Mouse (Mus musculus) kidney, embryonic 15.5 days (tissue): ENCODE measurements around the gene Bhlhe40. TPM values are rescaled to one million over a fixed set of nuclear protein-coding genes. Genes with fewer than 3 reads are reported as not detected.

ENCODE experiments used
- ATAC-seq: fragments of 200-750 bp; cut with Nextera tagmentation; replicated peaks from 2 replicates; pipeline ENCODE4 v1.8.0; 2017; ENCODE audit warnings: moderate TSS enrichment; ENCODE audit not compliant: low FRiP score
- H3K27ac ChIP-seq: fragments of 300-500 bp; sonication (generic); 2 replicates; pipeline ENCODE4 v1.5.1; 2015; ENCODE audit warnings: mild to moderate bottlenecking, inconsistent platforms
- H3K27me3 ChIP-seq: fragments of 300-500 bp; sonication (generic); 2 replicates; pipeline ENCODE4 v1.6.1; 2015; ENCODE audit warnings: inconsistent platforms
- H3K36me3 ChIP-seq: fragments of 300-500 bp; sonication (generic); 2 replicates; pipeline ENCODE4 v1.6.1; 2015; ENCODE audit warnings: inconsistent platforms
- H3K4me1 ChIP-seq: fragments of 300-500 bp; sonication (generic); 2 replicates; pipeline ENCODE4 v1.6.1; 2015; ENCODE audit warnings: inconsistent platforms
- H3K4me2 ChIP-seq: fragments of 300-500 bp; sonication (generic); 2 replicates; pipeline ENCODE4 v1.6.1; 2015; ENCODE audit warnings: moderate library complexity, mild to moderate bottlenecking, inconsistent platforms
- H3K4me3 ChIP-seq: fragments of 300-500 bp; sonication (generic); replicated peaks from 2 replicates; pipeline ENCODE4 v1.5.1; 2015; ENCODE audit warnings: mild to moderate bottlenecking, inconsistent platforms
- H3K9ac ChIP-seq: fragments of 300-500 bp; sonication (generic); 2 replicates; pipeline ENCODE4 v1.6.1; 2015; ENCODE audit warnings: mild to moderate bottlenecking, inconsistent platforms
- H3K9me3 ChIP-seq: fragments of 300-500 bp; sonication (generic); replicated peaks from 2 replicates; pipeline ENCODE4 v1.6.1; 2016; ENCODE audit warnings: inconsistent platforms
- WGBS: fragments of 180-500 bp; shearing (Covaris S2); methylation state at CpG from one replicate; pipeline ENCODE4 v1.1.7; 2015; ENCODE audit warnings: mixed read lengths; 5-methylcytosine and 5-hydroxymethylcytosine counted together
- polyA plus RNA-seq: library from polyadenylated mRNA; unstranded; fragments of >200 nt; fragmentation: Nextera tagmentation; extraction: Ambion mirVana; gene quantifications from 2 replicates; pipeline ENCODE4 v1.2.1, GENCODE M21; 2015

Gene Bhlhe40
- polyA plus RNA-seq, 1 experiment from 2014 or later: 16.0 TPM

DNA sequence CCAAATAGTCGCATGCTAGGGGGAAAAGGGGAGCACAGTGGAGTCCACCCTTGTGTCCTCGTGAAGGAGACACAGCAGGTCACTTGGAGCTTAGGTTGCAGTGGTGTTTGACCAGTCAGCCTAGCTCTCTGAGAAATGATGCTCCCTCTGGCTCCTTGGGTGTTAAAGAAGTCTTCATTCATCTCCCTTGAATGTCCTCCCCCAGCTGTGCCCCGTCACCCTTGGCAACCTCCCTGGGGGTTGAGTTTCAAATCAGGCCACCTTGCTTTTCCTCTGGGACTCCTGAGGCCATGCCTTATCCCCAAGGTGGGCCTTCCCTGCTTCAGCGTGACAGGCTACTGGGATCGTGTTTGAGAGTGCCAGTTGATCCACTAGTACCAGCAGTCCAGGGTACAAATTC, 17.8 kb downstream of the Bhlhe40 start:
- Histone ChIP-seq H3K9me3 (no peaks in the 10 kb centered on the region), H3K4me1 (peaks cover 5% of the 10 kb centered on the region; the same call in 1 of the 2 replicates), H3K36me3 (no peaks in the 10 kb centered on the region), H3K4me2 (no peak overlapping the region), H3K9ac (no peak overlapping the region), H3K4me3 (no peak overlapping the region), H3K27me3 (no peaks in the 10 kb centered on the region), H3K27ac (no peak overlapping the region)
- 50% methylated on average over 5 of the region's 5 CpGs for WGBS
- ATAC-seq: peak; percentile 41; the same call in 1 of the 2 replicates

- no peak overlapping the region for H3K9ac ChIP-seq
- H3K4me2 ChIP-seq: no peak overlapping the region
- H3K4me3 ChIP-seq: no peak overlapping the region
- no peak overlapping the region for H3K27ac ChIP-seq
- H3K36me3 ChIP-seq: no peaks in the 10 kb centered on the region
- H3K9me3 ChIP-seq: no peaks in the 10 kb centered on the region
- WGBS: 80% methylated on average over 7 of the region's 7 CpGs
- H3K4me1 ChIP-seq: peaks cover 5% of the 10 kb centered on the region; the same call in 1 of the 2 replicates
- ATAC-seq: no peak
- H3K27me3 ChIP-seq: no peaks in the 10 kb centered on the region
These were observed 20.1 kb downstream of the Bhlhe40 start for GRCm38 (mm10) chr6:108680503-108680902.

GRCm38 (mm10) chr6:108681084-108681483, 20.7 kb downstream of the Bhlhe40 start:
- no peaks in the 10 kb centered on the region for H3K9me3 ChIP-seq
- H3K4me1 ChIP-seq: peaks cover 5% of the 10 kb centered on the region; the same call in 1 of the 2 replicates
- no peak overlapping the region for H3K4me3 ChIP-seq
- H3K4me2 ChIP-seq: no peak overlapping the region
- no peak overlapping the region for H3K9ac ChIP-seq
- H3K27ac ChIP-seq: no peak overlapping the region
- H3K27me3 ChIP-seq: no peaks in the 10 kb centered on the region
- no peaks in the 10 kb centered on the region for H3K36me3 ChIP-seq
- no peak for ATAC-seq
- 76% methylated on average over 4 of the region's 4 CpGs for WGBS

- H3K9me3 ChIP-seq: no peaks in the 10 kb centered on the region
- H3K4me3 ChIP-seq: no peak overlapping the region
- ATAC-seq: no peak
- no peak overlapping the region for H3K4me2 ChIP-seq
- WGBS: 95% methylated on average over 1 of the region's 1 CpGs
- H3K27me3 ChIP-seq: no peaks in the 10 kb centered on the region
- H3K4me1 ChIP-seq: peaks cover 5% of the 10 kb centered on the region; the same call in 1 of the 2 replicates
- no peak overlapping the region for H3K27ac ChIP-seq
- no peaks in the 10 kb centered on the region for H3K36me3 ChIP-seq
- no peak overlapping the region for H3K9ac ChIP-seq
These were observed 22.7 kb downstream of the Bhlhe40 start for GRCm38 (mm10) chr6:108683140-108683539.

- H3K4me3 ChIP-seq: no peak overlapping the region
- H3K4me1 ChIP-seq: no peaks in the 10 kb centered on the region
- no peak overlapping the region for H3K27ac ChIP-seq
- no peaks in the 10 kb centered on the region for H3K27me3 ChIP-seq
- H3K36me3 ChIP-seq: no peaks in the 10 kb centered on the region
- no peaks in the 10 kb centered on the region for H3K9me3 ChIP-seq
- WGBS: 48% methylated on average over 5 of the region's 5 CpGs
- no peak for ATAC-seq
- no peak overlapping the region for H3K4me2 ChIP-seq
- H3K9ac ChIP-seq: no peak overlapping the region
These were observed 24.0 kb downstream of the Bhlhe40 start for GRCm38 (mm10) chr6:108684430-108684829.

DNA sequence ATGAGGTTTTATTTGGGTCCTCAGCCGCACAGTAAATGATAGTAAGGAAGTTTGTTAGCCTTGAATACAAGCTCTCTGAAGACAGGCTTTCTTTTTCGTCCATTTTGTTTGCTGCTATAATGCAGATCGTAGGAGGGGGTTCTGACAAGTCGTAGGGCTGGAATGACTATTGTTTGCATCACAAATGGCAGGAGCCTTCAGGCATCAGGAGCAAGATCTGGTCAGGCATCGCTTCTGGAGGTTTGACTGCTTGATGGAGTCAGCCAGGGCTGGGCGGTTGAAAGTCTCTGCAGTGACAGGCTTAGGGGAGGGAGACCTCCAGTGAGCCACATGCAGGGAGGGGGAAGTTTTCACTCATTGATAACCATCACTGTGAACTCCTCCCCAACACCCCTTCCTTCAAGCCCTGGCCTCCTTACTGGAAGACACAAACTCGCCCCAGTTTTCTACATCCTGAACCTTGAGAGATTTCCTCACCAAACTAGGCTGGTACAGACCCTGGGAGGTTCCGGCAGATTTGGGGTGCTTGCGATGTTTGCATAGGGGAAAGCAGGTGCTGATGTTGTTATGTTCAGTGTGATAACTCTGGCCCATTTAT, 25.4 kb downstream of the Bhlhe40 start:
- Histone ChIP-seq H3K4me1 (no peaks in the 10 kb centered on the region), H3K27ac (no peak overlapping the region), H3K36me3 (no peaks in the 10 kb centered on the region), H3K9me3 (no peaks in the 10 kb centered on the region), H3K4me2 (no peak overlapping the region), H3K4me3 (no peak overlapping the region), H3K9ac (no peak overlapping the region), H3K27me3 (no peaks in the 10 kb centered on the region)
- WGBS: 60% methylated on average over 9 of the region's 9 CpGs
- no peak for ATAC-seq

GRCm38 (mm10) chr6:108686930-108687329, 26.5 kb downstream of the Bhlhe40 start:
- H3K36me3 ChIP-seq: no peaks in the 10 kb centered on the region
- H3K4me2 ChIP-seq: no peak overlapping the region
- H3K4me1 ChIP-seq: no peaks in the 10 kb centered on the region
- no peaks in the 10 kb centered on the region for H3K27me3 ChIP-seq
- no peak overlapping the region for H3K4me3 ChIP-seq
- 53% methylated on average over 3 of the region's 3 CpGs for WGBS
- H3K27ac ChIP-seq: no peak overlapping the region
- H3K9ac ChIP-seq: no peak overlapping the region
- ATAC-seq: no peak
- no peaks in the 10 kb centered on the region for H3K9me3 ChIP-seq

DNA sequence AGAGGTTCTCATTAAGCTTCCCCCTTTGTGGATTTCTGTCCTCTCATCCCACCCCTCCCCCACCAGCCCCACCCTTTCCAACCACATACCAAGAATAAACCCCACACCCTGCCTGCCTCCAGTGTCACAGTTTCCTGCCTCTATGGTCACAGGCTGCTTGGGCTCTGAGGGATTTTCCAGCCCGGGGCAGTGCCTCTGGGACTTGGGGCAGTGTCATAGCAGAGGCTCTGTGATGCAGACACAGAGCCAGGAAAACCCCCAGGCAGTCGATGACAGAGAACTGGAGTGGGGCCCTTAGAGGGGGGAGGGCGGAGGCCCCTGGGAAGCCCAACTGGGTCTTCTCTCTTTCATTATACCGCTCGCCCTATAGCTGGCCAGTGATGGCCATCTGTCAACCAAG, 27.9 kb downstream of the Bhlhe40 start:
- H3K9ac ChIP-seq: no peak overlapping the region
- no peaks in the 10 kb centered on the region for H3K27me3 ChIP-seq
- H3K4me2 ChIP-seq: no peak overlapping the region
- no peak overlapping the region for H3K27ac ChIP-seq
- H3K36me3 ChIP-seq: no peaks in the 10 kb centered on the region
- no peaks in the 10 kb centered on the region for H3K4me1 ChIP-seq
- no peaks in the 10 kb centered on the region for H3K9me3 ChIP-seq
- peak; percentile 34; the same call in 1 of the 2 replicates for ATAC-seq
- no peak overlapping the region for H3K4me3 ChIP-seq
- 66% methylated on average over 5 of the region's 5 CpGs for WGBS

DNA sequence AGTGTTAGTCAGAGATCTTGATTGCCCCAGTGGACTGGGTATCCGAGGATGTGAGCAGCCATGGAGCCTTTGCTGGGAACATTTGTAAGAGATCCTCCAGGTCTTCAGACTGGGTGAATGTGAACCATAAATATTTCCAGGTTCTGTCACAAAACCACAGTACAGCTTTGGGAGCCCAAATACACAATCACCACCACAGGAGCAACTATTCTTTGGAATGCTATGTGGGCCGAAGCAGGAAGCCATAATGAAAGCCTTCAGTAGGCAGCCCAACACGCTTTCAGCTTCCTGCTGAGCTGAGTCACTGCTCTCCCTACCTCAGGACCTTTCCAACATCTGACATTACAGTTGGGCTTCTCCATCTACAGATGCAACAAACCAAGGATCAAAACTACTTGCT, 32.6 kb downstream of the Bhlhe40 start:
- Histone ChIP-seq H3K9me3 (no peaks in the 10 kb centered on the region), H3K36me3 (no peaks in the 10 kb centered on the region), H3K4me1 (no peaks in the 10 kb centered on the region), H3K9ac (no peak overlapping the region), H3K27ac (no peak overlapping the region), H3K4me2 (no peak overlapping the region), H3K27me3 (no peaks in the 10 kb centered on the region), H3K4me3 (no peak overlapping the region)
- WGBS: 80% methylated on average over 3 of the region's 3 CpGs
- no peak for ATAC-seq

GRCm38 (mm10) chr6:108694965-108695724, 34.7 kb downstream of the Bhlhe40 start:
- H3K27ac ChIP-seq: no peak overlapping the region
- H3K9me3 ChIP-seq: no peaks in the 10 kb centered on the region
- no peaks in the 10 kb centered on the region for H3K27me3 ChIP-seq
- no peak for ATAC-seq
- no peak overlapping the region for H3K9ac ChIP-seq
- WGBS: 82% methylated on average over 8 of the region's 8 CpGs
- no peaks in the 10 kb centered on the region for H3K4me1 ChIP-seq
- no peak overlapping the region for H3K4me3 ChIP-seq
- no peak overlapping the region for H3K4me2 ChIP-seq
- H3K36me3 ChIP-seq: no peaks in the 10 kb centered on the region

- no peak for ATAC-seq
- no peak overlapping the region for H3K27ac ChIP-seq
- H3K36me3 ChIP-seq: no peaks in the 10 kb centered on the region
- 83% methylated on average over 11 of the region's 11 CpGs for WGBS
- H3K27me3 ChIP-seq: no peaks in the 10 kb centered on the region
- H3K4me2 ChIP-seq: no peak overlapping the region
- no peaks in the 10 kb centered on the region for H3K9me3 ChIP-seq
- no peak overlapping the region for H3K9ac ChIP-seq
- H3K4me1 ChIP-seq: peaks cover 6% of the 10 kb centered on the region
- no peak overlapping the region for H3K4me3 ChIP-seq
These were observed 35.7 kb downstream of the Bhlhe40 start for GRCm38 (mm10) chr6:108695844-108696821.

DNA sequence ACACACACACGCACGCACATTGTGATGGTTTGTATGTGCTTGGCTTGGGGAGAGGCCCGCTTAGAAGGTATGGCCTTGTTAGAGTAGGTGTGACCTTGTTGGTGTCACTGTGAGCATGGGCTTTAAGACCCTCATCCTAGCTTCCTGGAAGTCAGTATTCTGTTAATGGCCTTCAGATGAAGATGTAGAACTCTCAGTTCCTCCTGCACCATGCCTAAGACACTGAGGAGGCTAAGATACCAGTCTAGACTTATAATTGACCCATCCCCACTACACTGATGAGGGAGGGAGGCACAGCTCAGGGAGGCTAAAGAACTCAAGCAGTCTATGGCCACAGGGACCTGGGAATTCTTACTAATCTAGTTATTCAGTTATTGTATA, 36.4 kb downstream of the Bhlhe40 start:
- WGBS: 96% methylated on average over 3 of the region's 3 CpGs

More for the DNA sequence above, 36.4 kb downstream of the Bhlhe40 start:
- Histone ChIP-seq H3K9me3 (no peaks in the 10 kb centered on the region), H3K36me3 (no peaks in the 10 kb centered on the region), H3K27ac (no peak overlapping the region), H3K4me3 (no peak overlapping the region), H3K4me2 (no peak overlapping the region), H3K27me3 (no peaks in the 10 kb centered on the region), H3K4me1 (peaks cover 6% of the 10 kb centered on the region), H3K9ac (no peak overlapping the region)
- no peak for ATAC-seq
